Mouse (Mus musculus): ENCODE measurements around the gene Slamf9.

The Slamf9 gene

DNA sequence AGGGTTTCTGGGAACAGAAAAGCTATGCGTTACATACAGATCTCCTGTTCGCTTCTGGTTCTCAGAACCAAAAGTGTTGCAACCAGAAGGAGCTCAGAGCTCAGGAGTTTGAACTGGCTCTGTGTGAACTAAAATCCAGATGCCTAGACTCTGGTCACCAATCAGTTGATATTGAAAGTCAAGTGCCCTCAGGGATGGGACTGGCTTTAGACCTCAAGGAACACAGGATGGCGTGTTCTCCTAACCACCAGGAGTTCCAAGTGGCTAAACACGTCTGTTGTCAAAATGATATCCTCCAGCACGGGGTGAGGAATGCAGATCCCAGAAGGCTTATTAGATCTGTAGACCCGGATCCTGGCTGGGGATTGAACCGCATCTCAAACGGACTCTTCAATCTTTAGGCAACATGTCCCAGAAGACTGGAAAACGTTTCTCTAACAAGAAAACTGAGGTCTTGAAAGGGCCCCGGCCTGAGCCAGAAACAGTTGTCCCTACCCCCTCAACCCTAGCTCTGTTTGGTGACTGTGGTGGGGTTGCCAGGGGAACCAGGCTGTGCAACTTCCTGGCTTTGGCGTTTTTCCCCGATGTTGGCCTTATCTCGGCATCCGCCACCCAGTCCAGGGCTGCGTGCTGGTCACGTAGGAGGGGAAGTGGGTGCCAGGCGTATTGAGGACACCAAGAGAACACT lies 38.5 kb downstream of the Slamf9 start:
- DNase-seq (ENCODE audit: low spot score): peak; percentile 83

GRCm38 (mm10) chr1:172514213-172514529 lies 39.0 kb downstream of the Slamf9 start:
- no peak for DNase-seq (ENCODE audit: low spot score)

GRCm38 (mm10) chr1:172514551-172515268 lies 39.6 kb downstream of the Slamf9 start:
- no peak for DNase-seq (ENCODE audit: low spot score)

- no peak for DNase-seq (ENCODE audit: low spot score)
These were observed 40.2 kb downstream of the Slamf9 start for GRCm38 (mm10) chr1:172515396-172515795.

- DNase-seq (ENCODE audit: low spot score): no peak
These were observed 42.9 kb downstream of the Slamf9 start for GRCm38 (mm10) chr1:172518013-172518412.

- DNase-seq (ENCODE audit: low spot score): no peak
These were observed 44.5 kb downstream of the Slamf9 start for GRCm38 (mm10) chr1:172519644-172520043.

GRCm38 (mm10) chr1:172520576-172521440 lies 45.6 kb downstream of the Slamf9 start, which contains the start of gene Cfap45:
Cfap45 (plus strand) TSS chr1:172520801.
- peak; percentile 82 for DNase-seq (ENCODE audit: low spot score)

- DNase-seq (ENCODE audit: low spot score): no peak
These were observed 47.4 kb downstream of the Slamf9 start for GRCm38 (mm10) chr1:172522524-172522923.

DNA sequence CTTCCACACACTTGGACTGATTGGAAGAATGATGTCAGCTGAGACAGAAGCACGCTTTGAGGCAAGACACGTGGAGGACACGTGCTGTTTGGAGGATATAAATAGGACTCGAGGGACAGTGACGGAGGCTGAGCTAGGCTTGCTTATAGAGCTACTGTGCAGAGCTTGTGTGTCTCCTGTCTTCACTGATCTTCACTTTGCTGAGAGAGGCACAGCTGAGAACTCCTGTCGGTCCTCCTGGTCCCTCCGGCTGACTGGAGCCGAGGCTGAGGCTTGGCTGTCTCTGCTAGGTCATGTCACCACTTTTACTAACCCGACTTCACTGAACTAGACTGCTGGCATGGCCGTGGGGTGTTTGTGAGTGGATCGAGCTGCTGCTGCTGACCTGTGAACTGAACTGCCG lies 48.5 kb downstream of the Slamf9 start:
- no peak for DNase-seq (ENCODE audit: low spot score)

- peak; percentile 53 for DNase-seq (ENCODE audit: low spot score)
These were observed 50.0 kb downstream of the Slamf9 start for GRCm38 (mm10) chr1:172525027-172525764.

DNA sequence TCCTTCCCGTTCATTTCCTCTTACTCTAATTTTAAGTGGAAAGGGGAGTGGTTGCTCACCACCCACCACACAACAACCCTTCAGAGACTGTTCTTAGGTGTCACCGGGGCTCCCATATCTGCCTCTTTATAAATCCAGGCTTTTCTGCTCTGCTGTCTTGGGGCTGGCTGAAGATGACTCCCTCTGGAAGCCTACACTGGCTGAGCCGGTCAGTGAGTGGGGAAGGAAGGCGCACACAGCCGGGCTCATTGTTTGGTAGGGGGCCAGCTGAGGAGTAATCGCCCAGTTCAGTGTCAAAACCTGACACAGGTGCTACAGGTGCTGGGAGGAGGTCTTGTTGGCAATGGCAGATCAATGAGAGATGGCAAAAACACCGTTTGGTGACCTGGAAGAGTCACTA lies 50.8 kb downstream of the Slamf9 start:
- no peak for DNase-seq (ENCODE audit: low spot score)

- peak; percentile 28 for DNase-seq (ENCODE audit: low spot score)
These were observed 51.4 kb downstream of the Slamf9 start for GRCm38 (mm10) chr1:172526380-172527081.

DNA sequence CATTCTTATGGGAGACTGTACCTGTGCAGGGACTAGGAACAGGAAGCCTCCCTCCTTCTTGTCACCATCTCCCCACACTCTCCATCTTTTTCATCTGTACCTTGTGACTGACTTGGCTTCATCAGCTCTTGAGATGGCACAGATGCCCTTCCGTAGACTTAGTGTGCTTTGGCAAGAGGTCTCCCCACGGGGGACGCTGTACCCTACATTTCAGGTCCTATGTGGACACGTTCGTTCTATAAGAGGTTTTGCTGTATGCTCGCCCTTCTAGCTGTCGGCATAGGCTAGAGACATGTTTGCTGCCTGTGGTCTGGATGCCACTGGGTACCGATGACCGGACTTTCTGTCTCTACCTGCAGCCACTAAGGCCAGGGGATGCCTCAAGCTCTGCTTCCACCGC lies 52.3 kb downstream of the Slamf9 start:
- DNase-seq (ENCODE audit: low spot score): no peak

Data from T-cell, adult 2 months (primary cell).